Mouse (Mus musculus) thymus, adult 2 months (tissue): ENCODE results near the gene Frmd4a. TPM values are rescaled to one million over a fixed set of nuclear protein-coding genes. Genes with fewer than 3 reads are reported as not detected.

ENCODE experiments used
- DNase-seq: peaks from one replicate; pipeline ENCODE4 v3.0.0; 2021
- H3K27ac ChIP-seq: fragments of 200-500 bp; 2 replicates; pipeline ENCODE4 v1.5.1; 2012; ENCODE audit warnings: low read length, control low read depth; ENCODE audit not compliant: control insufficient read depth, insufficient read depth
- H3K27me3 ChIP-seq: fragments of 200-500 bp; 2 replicates; pipeline ENCODE4 v1.6.1; 2012; ENCODE audit warnings: mild to moderate bottlenecking, low read length, moderate library complexity, mixed read lengths; ENCODE audit not compliant: control insufficient read depth, insufficient read depth
- H3K36me3 ChIP-seq: fragments of 200-500 bp; 2 replicates; pipeline ENCODE4 v1.6.1; 2012; ENCODE audit warnings: mild to moderate bottlenecking, low read length, moderate library complexity; ENCODE audit not compliant: control insufficient read depth, insufficient read depth
- H3K4me1 ChIP-seq: fragments of 200-500 bp; replicated peaks from 2 replicates; pipeline ENCODE4 v1.6.1; 2012; ENCODE audit warnings: low read length; ENCODE audit not compliant: control insufficient read depth, insufficient read depth
- H3K4me3 ChIP-seq: fragments of 200-500 bp; 2 replicates; pipeline ENCODE4 v1.5.1; 2012; ENCODE audit warnings: mild to moderate bottlenecking, low read length, control low read depth, moderate library complexity; ENCODE audit not compliant: control insufficient read depth, insufficient read depth
- CTCF ChIP-seq: fragments of 200-500 bp; IDR thresholded peaks from 2 replicates; pipeline ENCODE4 v1.5.1; 2012; ENCODE audit warnings: mild to moderate bottlenecking, control low read depth, low read length, moderate library complexity, borderline replicate concordance; ENCODE audit not compliant: control insufficient read depth, poor library complexity, insufficient read depth; ENCODE audit errors: extremely low read depth
- POLR2A ChIP-seq: fragments of 200-500 bp; IDR thresholded peaks from 2 replicates; pipeline ENCODE4 v1.6.1; 2012; ENCODE audit warnings: mild to moderate bottlenecking, low read length, control low read depth, moderate library complexity; ENCODE audit not compliant: control insufficient read depth, poor library complexity, insufficient read depth; ENCODE audit errors: extremely low read depth
- WGBS: fragments of 180-500 bp; shearing (Covaris S2); methylation state at CpG from one replicate; pipeline ENCODE4 v1.1.7; 2018; 5-methylcytosine and 5-hydroxymethylcytosine counted together
- polyA plus RNA-seq: library from polyadenylated mRNA; depleted of rRNA; stranded (reverse); fragments of >200 nt; gene quantifications from 2 replicates; pipeline ENCODE4 v1.2.3, GENCODE M21; 2012; rRNA removed

Frmd4a gene
- polyA plus RNA-seq, result 16.8 and 17.5 TPM in 2 replicates

DNA sequence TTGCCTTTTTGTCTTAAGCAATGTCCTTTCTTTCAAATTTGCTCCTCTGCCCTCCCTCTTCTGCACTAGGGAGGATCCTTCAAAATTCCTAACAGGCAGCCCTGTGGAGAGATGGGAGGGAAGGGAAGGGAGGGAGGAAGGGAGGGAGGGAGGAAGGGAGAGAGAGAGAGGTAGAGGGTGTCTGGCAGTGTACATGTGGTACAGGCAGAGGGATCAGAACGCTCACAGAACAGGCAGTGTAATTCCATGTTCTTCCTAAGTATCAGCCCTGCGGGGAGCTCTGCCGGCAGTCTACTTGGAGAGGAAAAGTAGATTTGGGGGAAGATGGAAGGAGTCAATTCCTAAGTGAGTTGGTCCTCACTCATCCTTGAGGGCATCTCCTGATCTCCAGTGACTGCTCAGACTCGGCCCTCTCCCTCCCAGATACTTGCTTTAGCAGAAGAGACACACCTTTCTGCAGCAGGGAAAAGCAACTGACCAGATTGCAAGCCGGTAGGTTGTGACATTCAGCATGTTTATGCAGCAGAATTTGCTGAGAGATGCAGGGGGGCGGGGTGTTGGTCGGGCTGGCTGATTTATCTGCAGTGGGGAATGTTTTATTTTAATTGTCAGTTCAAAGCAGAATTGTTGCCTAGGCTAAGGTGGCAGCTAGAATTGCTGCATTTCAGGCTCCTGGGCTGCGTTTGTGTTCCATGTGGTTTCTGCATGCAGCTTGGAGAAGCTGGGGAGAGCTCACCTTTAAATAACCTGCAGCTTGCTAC lies at the start of gene Frmd4a:
TSS of gene Frmd4a (plus strand) at position 190 of the 761 bp plus-strand sequence.
- no peaks in the 10 kb centered on the region for H3K27me3 ChIP-seq
- H3K4me1 ChIP-seq, result no peaks in the 10 kb centered on the region
- no peak within 1 kb of the TSS for H3K27ac ChIP-seq
- WGBS, result 71% methylated on average over 8 of the region's 8 CpGs
- no peak for TF ChIP-seq CTCF
- H3K4me3 ChIP-seq, result no peak within 1 kb of the TSS
- no peaks in the 10 kb centered on the region for H3K36me3 ChIP-seq
- DNase-seq, result no peak

DNA sequence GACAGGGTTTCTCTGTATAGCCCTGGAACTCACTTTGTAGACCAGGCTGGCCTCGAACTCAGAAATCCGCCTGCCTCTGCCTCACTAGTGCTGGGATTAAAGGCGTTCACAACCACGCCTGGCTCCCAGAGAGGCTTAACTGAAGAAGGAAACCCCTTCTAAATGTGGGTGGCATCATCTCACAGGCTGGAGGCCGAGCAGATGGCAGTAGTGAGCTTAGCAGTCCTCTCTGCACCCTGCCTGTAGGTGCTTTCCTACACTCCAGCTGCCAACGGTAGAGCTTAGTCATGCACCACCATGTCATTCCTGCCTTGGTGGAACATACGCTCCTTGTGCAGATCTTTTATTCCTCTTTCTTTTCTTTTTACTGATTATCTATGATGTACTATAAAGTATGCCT lies 28.6 kb upstream of the Frmd4a start:
- no peak overlapping the region for H3K27ac ChIP-seq
- no peaks in the 10 kb centered on the region for H3K4me1 ChIP-seq
- no peak for TF ChIP-seq CTCF
- no peak for TF ChIP-seq POLR2A
- no peak overlapping the region for H3K4me3 ChIP-seq
- WGBS, result 94% methylated on average over 7 of the region's 7 CpGs
- H3K27me3 ChIP-seq, result no peaks in the 10 kb centered on the region
- no peaks in the 10 kb centered on the region for H3K36me3 ChIP-seq
- no peak for DNase-seq

DNA sequence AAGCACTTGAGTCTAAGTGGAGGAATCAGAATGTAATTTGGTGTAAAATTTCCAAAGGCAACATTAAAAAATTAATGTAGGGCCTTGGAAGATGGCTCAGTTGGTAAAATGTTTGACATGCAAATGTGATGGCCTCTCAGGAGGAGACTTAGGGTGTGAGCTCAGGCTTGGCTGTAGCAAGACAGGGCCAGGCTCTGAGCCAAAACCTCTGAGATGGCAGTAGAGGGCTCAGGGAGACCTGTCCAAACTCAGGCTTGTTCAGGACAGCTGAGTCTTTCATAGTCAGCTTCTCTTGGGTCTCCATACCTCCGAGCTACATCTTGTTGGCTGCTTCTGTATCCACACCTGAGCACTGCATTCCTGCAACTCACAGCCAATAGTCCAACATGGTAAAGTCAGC lies 27.1 kb upstream of the Frmd4a start:
- H3K27ac ChIP-seq, result no peak overlapping the region
- TF ChIP-seq POLR2A, result no peak
- no peak for TF ChIP-seq CTCF
- H3K4me3 ChIP-seq, result no peak overlapping the region
- no peak for DNase-seq
- H3K27me3 ChIP-seq, result no peaks in the 10 kb centered on the region
- WGBS, result 92% methylated on average over 1 of the region's 1 CpGs
- H3K36me3 ChIP-seq, result no peaks in the 10 kb centered on the region
- no peaks in the 10 kb centered on the region for H3K4me1 ChIP-seq

DNA sequence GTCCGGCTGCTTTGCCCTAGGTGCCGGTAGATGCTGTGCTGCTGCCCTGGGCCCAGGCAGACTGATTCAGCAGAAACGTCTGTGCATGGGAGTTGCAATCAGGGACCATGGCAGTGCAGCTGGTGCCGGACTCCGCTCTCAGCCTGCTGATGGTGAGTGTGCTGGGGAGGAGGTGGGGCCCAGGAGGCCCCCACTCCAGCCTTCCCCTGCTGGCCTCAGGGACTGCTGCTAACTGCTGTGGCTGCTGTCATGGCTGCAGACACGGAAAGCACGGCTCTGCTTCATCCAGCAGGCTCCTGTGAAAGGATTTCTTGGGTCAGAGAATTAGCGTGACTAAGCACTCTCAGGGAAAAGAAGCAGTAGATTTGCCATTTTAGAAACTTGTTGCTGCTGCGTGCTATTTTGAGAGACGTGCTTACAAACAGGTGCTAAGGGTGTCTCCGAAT lies 937 bp downstream of the Frmd4a start:
- Histone ChIP-seq H3K36me3 (no peaks in the 10 kb centered on the region), H3K4me1 (no peaks in the 10 kb centered on the region), H3K4me3 (no peak overlapping the region), H3K27ac (no peak overlapping the region), H3K27me3 (no peaks in the 10 kb centered on the region)
- WGBS, result 80% methylated on average over 11 of the region's 11 CpGs
- TF ChIP-seq POLR2A, result no peak
- no peak for DNase-seq

DNA sequence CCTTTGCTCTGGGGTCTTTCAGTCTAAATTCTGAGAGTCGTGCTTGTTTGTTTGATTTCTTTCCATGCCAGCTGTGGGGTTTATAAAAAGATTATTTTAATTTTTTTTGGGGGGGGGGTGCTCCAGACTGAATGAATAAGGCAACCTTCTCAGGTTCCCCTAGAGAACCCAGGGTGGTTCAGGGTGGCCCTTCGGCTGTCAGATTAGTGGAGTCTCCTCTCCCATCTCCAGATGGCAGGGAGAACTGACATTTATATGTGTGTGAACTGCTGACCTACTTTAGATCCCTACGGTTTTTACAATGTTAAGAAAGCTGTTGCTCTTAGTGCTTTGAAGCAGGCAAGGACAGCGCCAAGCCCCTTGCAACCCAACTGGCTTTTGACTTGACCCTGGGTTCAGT lies 1.4 kb downstream of the Frmd4a start:
- TF ChIP-seq POLR2A (no peak), CTCF (no peak)
- 90% methylated on average over 4 of the region's 4 CpGs for WGBS

DNA sequence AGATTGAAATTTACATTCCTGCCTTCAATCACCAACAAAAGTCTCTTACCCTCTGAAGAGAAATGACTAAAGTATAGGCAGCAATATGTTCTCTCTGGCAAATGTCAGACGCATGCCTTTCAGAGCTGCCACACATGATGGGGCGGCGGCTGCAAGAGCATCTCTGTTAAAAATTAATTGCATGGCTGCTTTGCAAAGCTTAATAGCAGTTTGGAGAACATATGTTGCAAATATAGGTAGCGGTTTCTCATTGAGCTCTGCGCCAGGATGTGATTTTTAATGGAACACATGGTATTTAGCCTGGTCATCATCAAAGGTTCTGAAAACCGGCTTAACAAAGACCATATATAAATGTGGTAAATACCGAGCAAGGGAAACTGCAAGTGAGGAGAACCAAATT lies 7.4 kb downstream of the Frmd4a start:
- Histone ChIP-seq H3K27ac (no peak overlapping the region), H3K4me1 (no peaks in the 10 kb centered on the region), H3K36me3 (no peaks in the 10 kb centered on the region), H3K4me3 (no peak overlapping the region), H3K27me3 (no peaks in the 10 kb centered on the region)
- TF ChIP-seq POLR2A (no peak), CTCF (no peak)
- DNase-seq, result no peak
- WGBS, result 97% methylated on average over 7 of the region's 7 CpGs

More for the DNA sequence above, 1.4 kb downstream of the Frmd4a start:
- Histone ChIP-seq H3K27ac (no peak overlapping the region), H3K36me3 (no peaks in the 10 kb centered on the region), H3K4me1 (no peaks in the 10 kb centered on the region), H3K4me3 (no peak overlapping the region), H3K27me3 (no peaks in the 10 kb centered on the region)
- no peak for DNase-seq

DNA sequence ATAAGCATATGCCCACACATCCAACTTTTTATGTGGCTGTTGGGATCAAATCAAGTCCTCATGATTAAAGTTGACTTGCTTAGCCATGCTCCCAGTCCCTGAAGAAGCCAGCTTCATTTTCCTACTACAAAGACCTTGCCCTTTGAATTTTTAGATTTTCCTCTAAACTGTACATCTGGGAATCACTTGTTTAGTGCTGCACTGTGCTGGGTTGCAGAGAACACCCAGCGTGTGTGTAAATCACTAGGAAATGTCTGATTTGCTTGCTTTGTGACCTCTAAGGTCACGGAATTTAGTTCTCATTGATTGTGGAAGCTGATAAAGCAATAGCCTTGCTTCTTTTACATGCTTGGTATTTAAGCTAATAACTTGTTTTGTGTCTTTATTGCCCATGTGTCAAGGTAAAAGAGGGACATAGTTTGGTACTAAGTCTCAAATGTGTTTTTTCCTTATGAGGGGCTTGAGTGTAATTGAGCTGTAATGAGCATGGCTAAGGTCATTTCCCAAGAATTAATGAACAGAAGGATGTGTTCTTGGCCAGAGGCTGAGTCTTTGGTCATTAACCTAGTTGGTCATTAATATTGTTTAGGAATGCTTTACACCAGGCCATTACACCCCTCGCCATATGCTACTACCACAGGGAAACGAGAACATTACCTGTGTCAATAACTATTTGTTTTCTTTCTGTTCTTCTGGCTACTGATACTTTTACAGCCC lies 11.7 kb downstream of the Frmd4a start:
- H3K4me1 ChIP-seq, result no peaks in the 10 kb centered on the region
- no peak overlapping the region for H3K27ac ChIP-seq
- DNase-seq, result no peak
- WGBS, result 94% methylated on average over 4 of the region's 4 CpGs
- TF ChIP-seq CTCF (no peak), POLR2A (no peak)
- no peak overlapping the region for H3K4me3 ChIP-seq
- no peaks in the 10 kb centered on the region for H3K36me3 ChIP-seq
- H3K27me3 ChIP-seq, result no peaks in the 10 kb centered on the region
